Mouse (Mus musculus): ENCODE data around the gene Vps51. TPM values are rescaled to one million over a fixed set of nuclear protein-coding genes. Genes with fewer than 3 reads are reported as not detected.

The Vps51 gene
- total RNA-seq, 2 experiments from 2014 or later = 38.0 to 40.0 TPM

GRCm38 (mm10) chr19:6079983-6080480 lies 3.0 kb upstream of the Vps51 start, which contains the start of gene Tmem262:
Gene Tmem262, plus strand, starts transcription at chr19:6080033.
- DNase-seq = no peak

GRCm38 (mm10) chr19:6073889-6074288 lies 3.1 kb downstream of the Vps51 start:
- no peak for DNase-seq

- DNase-seq = no peak
Measured at GRCm38 (mm10) chr19:6071261-6071660, 5.8 kb downstream of the Vps51 start.

- DNase-seq = no peak
Measured at GRCm38 (mm10) chr19:6070571-6071250, 6.3 kb downstream of the Vps51 start.

GRCm38 (mm10) chr19:6069851-6070250 lies 7.2 kb downstream of the Vps51 start:
- no peak for DNase-seq

GRCm38 (mm10) chr19:6068951-6069350 lies 8.1 kb downstream of the Vps51 start:
- no peak for DNase-seq

GRCm38 (mm10) chr19:6067724-6068415 lies 9.2 kb downstream of the Vps51 start, which contains the start of gene Tm7sf2:
Gene Tm7sf2, minus strand, starts transcription at chr19:6068373.
- peak; percentile 91 for DNase-seq

GRCm38 (mm10) chr19:6067011-6067723 lies 9.9 kb downstream of the Vps51 start:
- DNase-seq = peak; percentile 86

GRCm38 (mm10) chr19:6066571-6066970 lies 10.5 kb downstream of the Vps51 start:
- DNase-seq = no peak

- DNase-seq = no peak
Measured at GRCm38 (mm10) chr19:6063081-6063480, 13.9 kb downstream of the Vps51 start.

GRCm38 (mm10) chr19:6062418-6062817 lies 14.6 kb downstream of the Vps51 start:
- DNase-seq = no peak

- DNase-seq = peak; percentile 49
Measured at GRCm38 (mm10) chr19:6061641-6062302, 15.3 kb downstream of the Vps51 start.

- peak; percentile 94 for DNase-seq
Measured at GRCm38 (mm10) chr19:6061021-6061533, 16.0 kb downstream of the Vps51 start, which contains the start of gene Znhit2. Gene Znhit2, plus strand, starts transcription at chr19:6061192.

GRCm38 (mm10) chr19:6058966-6059365 lies 18.1 kb downstream of the Vps51 start:
- no peak for DNase-seq

GRCm38 (mm10) chr19:6058513-6058912 lies 18.5 kb downstream of the Vps51 start:
- no peak for DNase-seq

- DNase-seq = peak; percentile 99
Measured at GRCm38 (mm10) chr19:6057313-6058096, 19.5 kb downstream of the Vps51 start, which contains the start of the genes Mrpl49 and Fau. Gene Mrpl49, minus strand, starts transcription at chr19:6057785. Gene Fau, plus strand, starts transcription at chr19:6057844.

- DNase-seq = no peak
Measured at GRCm38 (mm10) chr19:6056696-6057095, 20.3 kb downstream of the Vps51 start.

- no peak for DNase-seq
Measured at GRCm38 (mm10) chr19:6054296-6054695, 22.7 kb downstream of the Vps51 start.

- no peak for DNase-seq
Measured at GRCm38 (mm10) chr19:6052516-6052915, 24.5 kb downstream of the Vps51 start.

GRCm38 (mm10) chr19:6048681-6049410 lies 28.2 kb downstream of the Vps51 start:
- DNase-seq = no peak

GRCm38 (mm10) chr19:6047899-6048166 lies 29.2 kb downstream of the Vps51 start:
- DNase-seq = no peak
